Mouse (Mus musculus): ENCODE results near the gene Sugp2. TPM values are rescaled to one million over a fixed set of nuclear protein-coding genes. Genes with fewer than 3 reads are reported as not detected.

The Sugp2 gene
- total and polyA plus RNA-seq, 2 experiments, result 5.3 to 12.4 TPM

GRCm38 (mm10) chr8:70234781-70235128, 729 bp downstream of the Sugp2 start:
- no peak for DNase-seq (ENCODE audit: extremely low read depth, low read depth, low spot score)
- H3K79me2 ChIP-seq (ENCODE audit: control insufficient read depth, insufficient read depth, low read length), result no peaks in the 10 kb centered on the region; the same call in 1 of the 2 replicates
- H3K27me3 ChIP-seq (ENCODE audit: control insufficient read depth, insufficient read depth, low read length), result no peaks in the 10 kb centered on the region
- peak overlapping the region; percentile 72 for H3K9ac ChIP-seq (ENCODE audit: low read depth, low read length)
- H3K36me3 ChIP-seq (ENCODE audit: control insufficient read depth, insufficient read depth, low read length), result peaks cover 15% of the 10 kb centered on the region
- peak overlapping the region; percentile 34 for H3K27ac ChIP-seq (replicated peaks; ENCODE audit: insufficient read depth, low read depth, low read length)
- peaks cover 14% of the 10 kb centered on the region for H3K4me1 ChIP-seq (ENCODE audit: control insufficient read depth, insufficient read depth, low read length)
- WGBS, result 0% methylated on average over 15 of the region's 15 CpGs
- no peak for TF ChIP-seq POLR2A (IDR thresholded peaks at IDR 0.05; ENCODE audit: extremely low read depth, insufficient read depth, low read length)
- TF ChIP-seq CTCF (IDR thresholded peaks at IDR 0.05; ENCODE audit: low read depth, low read length), result no peak
- H3K4me3 ChIP-seq (ENCODE audit: insufficient read depth, low read depth, low read length), result peak overlapping the region; percentile 68

DNA sequence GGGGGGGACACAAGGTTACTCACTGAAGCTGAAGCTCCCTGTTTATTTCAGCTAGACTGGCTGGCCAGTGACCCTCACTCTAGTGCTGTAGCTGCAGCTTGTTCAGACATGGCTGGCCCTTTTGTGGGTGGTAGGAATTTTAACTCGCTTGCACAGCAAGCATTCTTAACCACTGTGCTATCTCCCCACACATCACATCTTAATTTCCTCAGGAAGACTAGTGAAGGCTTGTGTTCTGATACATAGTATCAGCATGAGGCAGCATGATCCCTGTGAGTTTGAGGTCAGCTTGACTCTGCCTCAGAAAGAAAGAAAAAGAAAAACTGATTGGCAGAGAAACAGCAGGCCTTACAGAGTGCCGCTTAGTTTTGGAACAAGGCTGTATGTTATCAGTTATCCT, 3.8 kb downstream of the Sugp2 start:
- no peak for TF ChIP-seq CTCF (IDR thresholded peaks at IDR 0.05; ENCODE audit: low read depth, low read length)
- Histone ChIP-seq H3K27ac (replicated peaks; ENCODE audit: insufficient read depth, low read depth, low read length) (no peak overlapping the region), H3K4me1 (ENCODE audit: control insufficient read depth, insufficient read depth, low read length) (peaks cover 14% of the 10 kb centered on the region), H3K36me3 (ENCODE audit: control insufficient read depth, insufficient read depth, low read length) (peaks cover 28% of the 10 kb centered on the region), H3K9ac (ENCODE audit: low read depth, low read length) (no peak overlapping the region), H3K79me2 (ENCODE audit: control insufficient read depth, insufficient read depth, low read length) (no peaks in the 10 kb centered on the region; the same call in 1 of the 2 replicates), H3K4me3 (ENCODE audit: insufficient read depth, low read depth, low read length) (no peak overlapping the region), H3K27me3 (ENCODE audit: control insufficient read depth, insufficient read depth, low read length) (no peaks in the 10 kb centered on the region)
- DNase-seq (ENCODE audit: extremely low read depth, low read depth, low spot score), result no peak
- WGBS, result 80% methylated on average over 2 of the region's 2 CpGs

GRCm38 (mm10) chr8:70240642-70241041, 6.6 kb downstream of the Sugp2 start:
- WGBS, result 92% methylated on average over 5 of the region's 5 CpGs
- no peak overlapping the region for H3K4me3 ChIP-seq (ENCODE audit: insufficient read depth, low read depth, low read length)
- H3K27me3 ChIP-seq (ENCODE audit: control insufficient read depth, insufficient read depth, low read length), result no peaks in the 10 kb centered on the region
- peaks cover 2% of the 10 kb centered on the region for H3K79me2 ChIP-seq (ENCODE audit: control insufficient read depth, insufficient read depth, low read length)
- no peak for DNase-seq (ENCODE audit: extremely low read depth, low read depth, low spot score)
- H3K9ac ChIP-seq (ENCODE audit: low read depth, low read length), result no peak overlapping the region
- peaks cover 44% of the 10 kb centered on the region for H3K36me3 ChIP-seq (ENCODE audit: control insufficient read depth, insufficient read depth, low read length)
- no peak overlapping the region for H3K27ac ChIP-seq (replicated peaks; ENCODE audit: insufficient read depth, low read depth, low read length)
- TF ChIP-seq POLR2A (IDR thresholded peaks at IDR 0.05; ENCODE audit: extremely low read depth, insufficient read depth, low read length) (no peak), CTCF (IDR thresholded peaks at IDR 0.05; ENCODE audit: low read depth, low read length) (peak; percentile 51)
- peaks cover 6% of the 10 kb centered on the region for H3K4me1 ChIP-seq (ENCODE audit: control insufficient read depth, insufficient read depth, low read length)

DNA sequence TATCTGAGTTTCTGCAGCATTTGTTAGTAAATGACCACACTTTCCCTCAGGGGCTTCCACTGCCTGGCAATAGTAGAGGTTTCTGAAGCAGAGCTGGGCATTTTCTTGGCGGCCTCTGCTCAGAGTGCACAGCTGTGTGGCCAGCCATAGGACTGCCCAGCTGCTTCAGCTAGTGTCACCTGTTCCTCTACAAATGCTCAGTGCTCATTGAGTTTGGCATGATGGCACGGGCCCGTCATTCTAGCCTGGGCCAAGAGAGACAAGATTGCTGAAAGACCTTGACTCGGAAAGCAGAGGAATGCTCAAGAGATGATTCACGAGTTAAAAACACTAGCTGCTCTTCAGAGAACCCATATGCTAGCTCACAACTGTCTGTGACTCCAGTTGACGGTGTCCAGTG, 12.6 kb downstream of the Sugp2 start:
- no peak for DNase-seq (ENCODE audit: extremely low read depth, low read depth, low spot score)
- Histone ChIP-seq H3K9ac (ENCODE audit: low read depth, low read length) (no peak overlapping the region), H3K36me3 (ENCODE audit: control insufficient read depth, insufficient read depth, low read length) (peaks cover 48% of the 10 kb centered on the region), H3K4me3 (ENCODE audit: insufficient read depth, low read depth, low read length) (no peak overlapping the region), H3K79me2 (ENCODE audit: control insufficient read depth, insufficient read depth, low read length) (peaks cover 6% of the 10 kb centered on the region), H3K4me1 (ENCODE audit: control insufficient read depth, insufficient read depth, low read length) (no peaks in the 10 kb centered on the region), H3K27ac (replicated peaks; ENCODE audit: insufficient read depth, low read depth, low read length) (no peak overlapping the region), H3K27me3 (ENCODE audit: control insufficient read depth, insufficient read depth, low read length) (no peaks in the 10 kb centered on the region)
- WGBS, result 95% methylated on average over 6 of the region's 6 CpGs
- TF ChIP-seq CTCF (IDR thresholded peaks at IDR 0.05; ENCODE audit: low read depth, low read length), result no peak
- no peak for TF ChIP-seq POLR2A (IDR thresholded peaks at IDR 0.05; ENCODE audit: extremely low read depth, insufficient read depth, low read length)

GRCm38 (mm10) chr8:70247841-70248240, 13.8 kb downstream of the Sugp2 start:
- no peak overlapping the region for H3K27ac ChIP-seq (replicated peaks; ENCODE audit: insufficient read depth, low read depth, low read length)
- no peaks in the 10 kb centered on the region for H3K27me3 ChIP-seq (ENCODE audit: control insufficient read depth, insufficient read depth, low read length)
- WGBS, result 97% methylated on average over 3 of the region's 3 CpGs
- TF ChIP-seq CTCF (IDR thresholded peaks at IDR 0.05; ENCODE audit: low read depth, low read length) (no peak), POLR2A (IDR thresholded peaks at IDR 0.05; ENCODE audit: extremely low read depth, insufficient read depth, low read length) (no peak)
- peaks cover 52% of the 10 kb centered on the region for H3K36me3 ChIP-seq (ENCODE audit: control insufficient read depth, insufficient read depth, low read length)
- H3K9ac ChIP-seq (ENCODE audit: low read depth, low read length), result no peak overlapping the region
- H3K4me3 ChIP-seq (ENCODE audit: insufficient read depth, low read depth, low read length), result no peak overlapping the region
- peaks cover 6% of the 10 kb centered on the region for H3K79me2 ChIP-seq (ENCODE audit: control insufficient read depth, insufficient read depth, low read length)
- no peaks in the 10 kb centered on the region for H3K4me1 ChIP-seq (ENCODE audit: control insufficient read depth, insufficient read depth, low read length)
- DNase-seq (ENCODE audit: extremely low read depth, low read depth, low spot score), result no peak

- Histone ChIP-seq H3K9ac (ENCODE audit: low read depth, low read length) (no peak overlapping the region), H3K4me1 (ENCODE audit: control insufficient read depth, insufficient read depth, low read length) (no peaks in the 10 kb centered on the region), H3K4me3 (ENCODE audit: insufficient read depth, low read depth, low read length) (no peak overlapping the region), H3K27me3 (ENCODE audit: control insufficient read depth, insufficient read depth, low read length) (no peaks in the 10 kb centered on the region), H3K27ac (replicated peaks; ENCODE audit: insufficient read depth, low read depth, low read length) (no peak overlapping the region), H3K79me2 (ENCODE audit: control insufficient read depth, insufficient read depth, low read length) (no peaks in the 10 kb centered on the region), H3K36me3 (ENCODE audit: control insufficient read depth, insufficient read depth, low read length) (peaks cover 30% of the 10 kb centered on the region; the same call in 1 of the 2 replicates)
- no peak for DNase-seq (ENCODE audit: extremely low read depth, low read depth, low spot score)
- TF ChIP-seq CTCF (IDR thresholded peaks at IDR 0.05; ENCODE audit: low read depth, low read length) (no peak), POLR2A (IDR thresholded peaks at IDR 0.05; ENCODE audit: extremely low read depth, insufficient read depth, low read length) (no peak)
- WGBS, result 69% methylated on average over 1 of the region's 1 CpGs
These were observed 20.6 kb downstream of the Sugp2 start for GRCm38 (mm10) chr8:70254628-70255027.
